Mouse (Mus musculus): ENCODE measurements around the gene Trex1.

Trex1 gene

GRCm38 (mm10) chr9:109051011-109051501 is 8.5 kb downstream of the Trex1 start:
- DNase-seq (ENCODE audit: low spot score) = no peak

DNA sequence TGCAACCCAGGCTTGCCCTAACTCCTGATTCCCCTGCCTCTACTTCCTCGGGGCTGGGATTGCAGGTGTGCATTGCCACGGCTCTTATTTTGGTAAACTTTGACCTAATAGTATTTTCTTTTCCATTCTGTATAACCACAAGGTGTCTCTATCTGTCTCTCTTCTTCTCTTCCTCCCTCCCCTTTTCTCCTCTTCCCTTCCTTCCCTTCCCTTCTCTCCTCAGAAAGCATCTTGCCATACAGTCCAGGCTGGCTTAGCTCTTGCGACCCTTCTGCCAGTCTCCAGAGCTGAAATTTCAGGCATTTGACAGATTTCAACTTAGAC is 8.9 kb downstream of the Trex1 start:
- no peak for DNase-seq (ENCODE audit: low spot score)

GRCm38 (mm10) chr9:109049996-109050673 is 9.4 kb downstream of the Trex1 start:
- DNase-seq (ENCODE audit: low spot score) = no peak

GRCm38 (mm10) chr9:109049316-109049715 is 10.2 kb downstream of the Trex1 start:
- DNase-seq (ENCODE audit: low spot score) = no peak

DNA sequence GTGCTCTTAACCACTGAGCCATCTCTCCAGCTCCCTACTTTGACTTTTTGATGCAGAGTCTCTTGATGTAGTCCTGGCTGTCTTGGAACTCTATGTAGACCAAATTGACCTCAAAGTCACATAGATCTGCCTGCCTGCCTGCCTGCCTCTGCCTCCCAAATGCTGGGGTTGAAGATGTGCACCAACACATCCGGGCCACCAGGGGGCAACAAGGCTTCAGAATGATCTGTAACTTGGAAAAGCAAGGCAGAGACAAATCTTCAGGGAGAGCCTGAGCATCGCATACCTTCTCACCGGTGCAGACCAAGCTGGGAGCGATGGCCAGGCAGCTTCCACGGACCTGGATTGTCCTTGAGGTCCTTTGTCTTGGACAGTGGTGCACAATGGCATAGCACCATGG is 13.2 kb downstream of the Trex1 start:
- DNase-seq (ENCODE audit: low spot score) = no peak

- no peak for DNase-seq (ENCODE audit: low spot score)
Observed at GRCm38 (mm10) chr9:109041351-109041750, 18.2 kb downstream of the Trex1 start.

- DNase-seq (ENCODE audit: low spot score) = no peak
Observed at GRCm38 (mm10) chr9:109040906-109041305, 18.6 kb downstream of the Trex1 start.

GRCm38 (mm10) chr9:109040216-109040615 is 19.3 kb downstream of the Trex1 start:
- no peak for DNase-seq (ENCODE audit: low spot score)

DNA sequence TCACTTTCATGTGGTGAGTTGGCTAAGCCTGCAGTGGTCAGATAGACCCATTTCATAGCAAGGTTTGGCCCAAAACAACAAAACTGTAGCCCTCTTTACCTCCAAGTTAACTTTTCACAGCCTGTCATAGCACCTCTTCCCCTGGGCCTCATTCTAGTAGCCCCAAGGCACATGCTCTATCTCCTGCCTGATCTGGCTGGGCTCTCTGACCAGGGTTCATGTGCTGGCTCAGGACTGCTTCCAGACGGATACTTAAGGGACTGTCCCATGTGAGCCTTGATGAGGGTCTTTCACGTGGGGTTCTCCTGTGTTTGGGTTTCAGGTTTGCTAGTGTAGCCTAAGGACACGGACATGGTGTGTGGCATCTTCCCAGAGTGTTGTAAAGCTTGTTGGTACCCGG is 19.9 kb downstream of the Trex1 start:
- DNase-seq (ENCODE audit: low spot score) = no peak

- DNase-seq (ENCODE audit: low spot score) = no peak
Observed at GRCm38 (mm10) chr9:109038901-109039364, 20.6 kb downstream of the Trex1 start.

- DNase-seq (ENCODE audit: low spot score) = peak; percentile 70
Observed at GRCm38 (mm10) chr9:109038086-109038895, 21.2 kb downstream of the Trex1 start, which contains the start of gene Shisa5. TSS of gene Shisa5 (plus strand) at chr9:109038565.

GRCm38 (mm10) chr9:109032435-109032834 is 27.1 kb downstream of the Trex1 start:
- DNase-seq (ENCODE audit: low spot score) = no peak

DNA sequence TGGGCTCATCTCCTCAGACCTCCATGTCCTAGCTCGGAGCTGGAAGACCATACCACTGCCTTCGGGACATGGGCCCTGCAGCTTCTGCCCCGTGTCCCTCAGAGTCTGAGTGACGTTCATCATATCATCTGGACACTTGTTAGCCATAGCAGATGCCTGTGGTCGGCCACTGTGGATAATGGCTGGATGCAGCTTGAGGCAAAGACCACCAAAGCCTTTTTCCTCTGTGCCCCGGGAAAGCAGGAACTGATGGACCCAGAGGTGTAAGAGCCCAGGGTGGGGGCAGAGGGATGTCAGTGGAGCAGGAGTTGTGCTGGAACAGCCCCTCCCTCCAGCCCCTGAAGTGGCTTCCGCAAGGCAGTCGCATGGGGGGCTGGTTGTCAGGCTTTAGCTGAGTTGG is 27.8 kb downstream of the Trex1 start:
- no peak for DNase-seq (ENCODE audit: low spot score)

DNA sequence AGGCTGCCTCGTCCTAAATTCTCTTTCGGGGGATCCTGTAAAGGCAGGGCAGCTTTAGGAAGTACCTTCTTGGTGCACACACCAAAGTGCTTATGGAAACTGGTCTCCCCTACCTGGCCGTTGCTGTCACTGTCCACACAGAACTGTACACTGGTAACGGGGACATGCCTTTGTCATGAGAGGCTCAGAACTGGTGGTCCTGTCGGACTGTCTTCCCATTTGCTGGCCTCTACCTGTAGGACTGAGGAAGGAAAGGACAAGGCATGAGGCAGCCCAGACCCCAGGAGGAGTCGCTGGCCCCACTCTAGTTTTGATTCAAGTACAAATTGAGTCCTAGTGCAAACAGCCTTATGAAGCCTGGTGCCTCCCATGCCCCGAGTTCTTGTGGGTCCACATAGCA is 28.5 kb downstream of the Trex1 start:
- no peak for DNase-seq (ENCODE audit: low spot score)

- DNase-seq (ENCODE audit: low spot score) = no peak
Observed at GRCm38 (mm10) chr9:109030312-109030711, 29.2 kb downstream of the Trex1 start.

DNA sequence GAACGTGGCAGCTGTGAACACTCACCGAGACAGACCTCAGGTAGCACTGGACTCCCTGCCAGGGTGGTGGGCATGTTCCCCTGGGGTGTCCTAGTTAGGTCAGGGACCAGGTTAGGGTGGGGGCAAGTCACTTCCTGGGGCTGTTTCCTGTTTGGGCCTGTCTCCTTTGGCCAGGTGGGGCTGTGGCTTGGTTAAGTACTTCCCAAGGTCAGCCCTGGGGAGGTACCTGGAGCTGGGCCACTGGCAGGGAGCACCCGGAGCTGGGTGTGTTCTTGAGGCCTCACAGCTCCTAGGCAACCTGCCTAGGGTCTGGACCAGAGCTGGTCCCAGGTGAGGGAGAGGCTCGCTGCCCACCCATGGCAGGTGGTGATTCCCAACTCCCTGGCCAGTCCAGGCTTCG is 30.6 kb downstream of the Trex1 start:
- no peak for DNase-seq (ENCODE audit: low spot score)

GRCm38 (mm10) chr9:109028421-109028820 is 31.1 kb downstream of the Trex1 start:
- DNase-seq (ENCODE audit: low spot score) = no peak

DNA sequence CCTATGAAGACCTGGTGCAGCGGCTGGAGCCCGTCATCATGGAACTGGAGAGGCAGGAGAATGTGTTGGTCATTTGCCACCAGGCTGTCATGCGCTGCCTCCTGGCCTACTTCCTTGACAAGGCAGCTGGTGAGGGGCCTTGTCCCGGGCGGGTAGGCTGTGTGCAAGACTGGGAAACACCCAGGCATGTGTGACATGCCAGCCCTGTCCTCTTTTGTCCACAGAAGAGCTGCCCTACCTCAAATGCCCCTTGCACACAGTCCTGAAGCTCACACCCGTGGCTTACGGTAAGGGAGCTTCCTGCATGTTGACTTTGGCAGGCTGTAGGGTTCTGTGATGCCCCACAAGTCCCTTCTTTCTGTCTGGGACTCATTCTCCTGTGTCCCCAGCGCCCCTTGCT is 32.0 kb downstream of the Trex1 start:
- DNase-seq (ENCODE audit: low spot score) = no peak

GRCm38 (mm10) chr9:109022866-109023685 is 36.5 kb downstream of the Trex1 start:
- no peak for DNase-seq (ENCODE audit: low spot score)

- no peak for DNase-seq (ENCODE audit: low spot score)
Observed at GRCm38 (mm10) chr9:109021428-109021827, 38.1 kb downstream of the Trex1 start.

- DNase-seq (ENCODE audit: low spot score) = no peak
Observed at GRCm38 (mm10) chr9:109016973-109017604, 42.4 kb downstream of the Trex1 start.

DNA sequence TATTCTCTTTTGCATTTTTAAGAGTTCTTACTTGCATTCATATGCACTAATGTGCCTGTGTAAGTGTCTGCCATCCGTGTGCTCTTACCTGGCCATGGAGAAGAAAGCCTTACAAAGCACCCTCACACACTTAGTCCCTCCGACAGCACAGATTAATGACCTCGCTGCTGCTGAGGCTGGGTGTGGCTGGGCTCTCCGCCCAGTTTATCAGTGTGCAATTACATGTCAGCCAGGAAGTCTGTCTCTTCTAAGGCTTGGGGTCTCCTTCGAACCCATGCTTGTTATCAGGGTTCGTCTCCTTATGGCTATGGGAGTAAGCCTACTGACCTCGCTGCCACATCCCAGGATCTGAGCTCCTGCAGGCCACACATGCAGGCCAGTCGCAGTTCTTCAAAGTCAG is 44.1 kb downstream of the Trex1 start:
- no peak for DNase-seq (ENCODE audit: low spot score)
